Mouse (Mus musculus): ENCODE data around the gene Tpbg.

DNA sequence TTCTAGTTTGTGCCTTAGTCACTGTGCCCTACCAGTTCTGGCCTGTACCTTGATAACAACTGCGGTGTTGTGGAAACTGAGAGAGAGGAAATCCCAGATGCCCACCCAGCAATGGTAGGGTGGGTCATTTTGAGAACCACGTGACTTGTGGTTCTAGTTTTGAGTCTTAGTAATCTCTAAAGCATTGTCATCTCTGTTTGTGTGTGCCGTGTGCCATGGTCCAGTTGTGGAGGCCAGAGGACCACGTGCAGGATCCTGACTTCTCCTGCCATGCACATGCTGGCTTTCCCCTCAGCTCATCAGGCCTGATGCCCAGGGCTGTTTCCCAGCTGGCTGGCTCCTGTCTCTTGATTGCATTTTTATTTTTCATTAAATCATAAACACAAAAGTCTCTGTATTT lies 12.6 kb downstream of the Tpbg start:
- TF ChIP-seq POLR2A (IDR thresholded peaks at IDR 0.05; ENCODE audit: insufficient read depth, low read depth, low read length): no peak
- no peak for TF ChIP-seq CTCF (IDR thresholded peaks at IDR 0.05)
- no peak for TF ChIP-seq EP300 (IDR thresholded peaks at IDR 0.05; ENCODE audit: insufficient read depth, low read depth, low read length)

Measured in heart, adult 2 months (tissue).